Mouse (Mus musculus): Measurements from ENCODE around the gene Arhgef7.

GRCm38 (mm10) chr8:11752338-11752737, 24.8 kb downstream of the Arhgef7 start:
- TF ChIP-seq CTCF (IDR thresholded peaks at IDR 0.05; ENCODE audit: low read depth) (no peak), EP300 (IDR thresholded peaks at IDR 0.05; ENCODE audit: low read depth) (no peak)
